Mouse (Mus musculus) ES-Bruce4 (cell line): Measurements from ENCODE around the gene Olfr1402.

ENCODE experiments used
- CTCF ChIP-seq: IDR thresholded peaks from one replicate; pipeline ENCODE4 v1.8.1; 2011; ENCODE audit warnings: low read depth, low read length
- EP300 ChIP-seq: IDR thresholded peaks from 2 replicates; pipeline ENCODE4 v1.6.1; 2011; ENCODE audit warnings: low read depth, low read length; ENCODE audit not compliant: insufficient read depth

GRCm38 (mm10) chr3:97438619-97439018 is 16.8 kb upstream of the Olfr1402 start:
- no peak for TF ChIP-seq CTCF
- TF ChIP-seq EP300, result no peak
